Mouse (Mus musculus): ENCODE measurements around the gene Ttc29.

DNA sequence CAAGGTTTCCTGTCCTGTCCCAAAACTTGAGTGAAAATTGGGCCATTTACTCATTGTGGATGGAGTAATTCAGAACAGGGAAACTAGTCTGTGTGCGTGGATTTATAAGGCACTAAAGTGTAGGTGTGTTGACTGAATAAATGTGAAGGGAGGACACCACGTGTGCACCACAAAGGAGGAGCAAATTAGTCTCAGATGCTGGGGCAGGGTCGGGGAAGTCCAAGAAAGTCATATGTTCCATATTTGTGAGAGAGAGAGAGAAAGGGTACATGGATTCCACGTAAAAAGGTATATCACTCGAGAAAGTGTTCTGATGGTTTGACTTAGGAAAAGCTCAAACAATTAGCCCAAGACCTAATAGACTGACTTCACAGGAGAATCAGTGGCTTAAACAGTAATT lies 52.4 kb downstream of the Ttc29 start:
- TF ChIP-seq POLR2A (IDR thresholded peaks at IDR 0.05; ENCODE audit: insufficient read depth, low read length), result no peak
- no peak for TF ChIP-seq CTCF (IDR thresholded peaks at IDR 0.05; ENCODE audit: low read depth, low read length)
